Mouse (Mus musculus) G1E (cell line): Measurements from ENCODE around the gene Sp2. TPM values are rescaled to one million over a fixed set of nuclear protein-coding genes. Genes with fewer than 3 reads are reported as not detected.

Source experiments
- ATAC-seq: 2 replicates; pipeline ENCODE4 v1.8.0; 2016; ENCODE audit warnings: mild to moderate bottlenecking; ENCODE audit not compliant: insufficient number of reproducible peaks, poor library complexity, low FRiP score, severe bottlenecking; ENCODE audit errors: extremely low read depth
- DNase-seq: peaks from one replicate; pipeline ENCODE4 v3.0.0; 2012; ENCODE audit warnings: low spot score
- H3K27me3 ChIP-seq: 2 replicates; pipeline ENCODE4 v1.6.1; 2012; ENCODE audit warnings: mild to moderate bottlenecking, low read length, inconsistent platforms; ENCODE audit not compliant: insufficient read depth
- H3K36me3 ChIP-seq: replicated peaks from 2 replicates; pipeline ENCODE3; 2012; ENCODE audit warnings: mild to moderate bottlenecking, inconsistent platforms
- H3K4me1 ChIP-seq: 2 replicates; pipeline ENCODE4 v1.6.1; 2012; ENCODE audit warnings: low read depth, low read length, inconsistent platforms, mixed read lengths; ENCODE audit not compliant: insufficient read depth
- H3K4me3 ChIP-seq: 2 replicates; pipeline ENCODE4 v1.5.1; 2012; ENCODE audit warnings: low read depth, mild to moderate bottlenecking, inconsistent platforms, low read length, moderate library complexity, mixed read lengths
- H3K9me3 ChIP-seq: replicated peaks from 2 replicates; pipeline ENCODE4 v1.6.1; 2012; ENCODE audit warnings: inconsistent platforms
- GATA1 ChIP-seq: IDR thresholded peaks from 2 replicates; pipeline ENCODE4 v1.6.1; 2012; ENCODE audit warnings: borderline replicate concordance, low read length, inconsistent platforms, mixed read lengths
- GATA2 ChIP-seq: IDR thresholded peaks from 2 replicates; pipeline ENCODE4 v1.6.1; 2012; ENCODE audit warnings: low read depth, low read length, inconsistent platforms, borderline replicate concordance
- polyA plus RNA-seq: library from polyadenylated mRNA; stranded (reverse); fragments of >175 nt; gene quantifications from 2 replicates; pipeline ENCODE4 v1.2.3, GENCODE M21; 2012
- total RNA-seq, 2 experiments: library from RNA; stranded (forward) in 1 of 2; stranded (reverse) in 1 of 2; fragments of 200-1000 nt in 1 of 2; fragments of >200 nt in 1 of 2; fragmentation: Nextera tagmentation in 1 of 2; gene quantifications; 2 replicates each; pipeline ENCODE4 v1.2.3; 2014 to 2017

The Sp2 gene
- total and polyA plus RNA-seq, 3 experiments: 1.6 to 46.6 (median 27.9) TPM

DNA sequence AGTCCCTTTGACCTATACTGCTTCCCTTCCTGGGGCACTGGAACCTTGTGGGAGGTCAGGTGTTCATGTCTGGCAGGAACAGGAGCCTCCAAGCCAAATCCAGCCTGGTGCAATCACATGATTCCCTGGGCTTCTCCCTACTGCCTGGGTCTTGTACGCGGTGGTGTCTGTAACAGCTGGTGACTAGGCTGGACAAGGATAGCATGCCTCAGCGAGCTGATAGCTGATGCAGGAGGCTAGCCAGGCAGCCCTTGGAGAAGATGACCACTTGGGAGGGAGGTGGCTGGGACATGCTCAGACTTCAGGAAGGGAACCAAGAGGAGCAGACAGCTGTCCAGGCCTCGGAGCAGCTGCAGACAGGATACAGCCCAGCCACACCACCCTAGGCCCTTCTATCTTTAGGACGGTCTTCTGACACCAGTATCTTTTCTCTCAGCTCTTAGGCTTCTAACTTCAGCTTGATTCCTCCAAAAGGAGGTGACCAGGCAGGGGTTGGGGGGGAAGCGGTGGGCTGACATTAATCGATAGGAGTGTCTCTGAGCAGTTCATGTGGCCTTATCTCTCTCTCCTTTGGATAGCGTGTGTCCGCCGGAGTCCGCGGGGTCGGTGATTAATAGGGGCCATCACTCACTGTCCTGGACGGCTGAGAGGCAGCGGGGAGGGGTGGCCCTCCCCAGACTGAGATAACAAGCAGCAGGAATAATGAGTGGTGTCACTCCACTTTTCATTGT, 76.2 kb downstream of the Sp2 start:
- TF ChIP-seq GATA1: no peak
- TF ChIP-seq GATA2: no peak

More for the DNA sequence above, 76.2 kb downstream of the Sp2 start:
- no peaks in the 10 kb centered on the region for H3K9me3 ChIP-seq
- H3K4me1 ChIP-seq: peaks cover 15% of the 10 kb centered on the region
- no peak for ATAC-seq
- H3K4me3 ChIP-seq: no peak overlapping the region
- H3K27me3 ChIP-seq: peaks cover 11% of the 10 kb centered on the region
- H3K36me3 ChIP-seq: peaks cover 62% of the 10 kb centered on the region
- DNase-seq: no peak

Other genes with a start within 250 kb of the Sp2 start
- gene Snx11, start 205.4 kb downstream of the Sp2 start, total RNA-seq (2014; fragmentation: Nextera tagmentation): 9.9 and 18.9 TPM in 2 replicates
- gene Snx11, start 205.4 kb downstream of the Sp2 start, total RNA-seq (2017): 19.9 and 21.4 TPM in 2 replicates
- 9.9 and 10.7 TPM in 2 replicates for gene Snx11, start 205.4 kb downstream of the Sp2 start, polyA plus RNA-seq
- 78.9 and 81.3 TPM in 2 replicates for gene Cbx1, start 193.8 kb downstream of the Sp2 start, total RNA-seq (2014; fragmentation: Nextera tagmentation)
- 99.1 and 100 TPM in 2 replicates for gene Cbx1, start 193.8 kb downstream of the Sp2 start, total RNA-seq (2017)
- 73.7 and 75.0 TPM in 2 replicates for gene Cbx1, start 193.8 kb downstream of the Sp2 start, polyA plus RNA-seq
- 56.3 and 70.5 TPM in 2 replicates for gene Nfe2l1, start 153.0 kb downstream of the Sp2 start, total RNA-seq (2014; fragmentation: Nextera tagmentation)
- gene Nfe2l1, start 153.0 kb downstream of the Sp2 start, total RNA-seq (2017): 22.5 and 24.0 TPM in 2 replicates
- 29.1 and 35.9 TPM in 2 replicates for gene Nfe2l1, start 153.0 kb downstream of the Sp2 start, polyA plus RNA-seq
- 9.0 and 16.3 TPM in 2 replicates for gene Copz2, start 133.1 kb downstream of the Sp2 start, total RNA-seq (2014; fragmentation: Nextera tagmentation)
- gene Copz2, start 133.1 kb downstream of the Sp2 start, total RNA-seq (2017): 1.5 and 3.1 TPM in 2 replicates
- 0.48 and 0.52 TPM in 2 replicates for gene Copz2, start 133.1 kb downstream of the Sp2 start, polyA plus RNA-seq
- gene Cdk5rap3, start 66.5 kb downstream of the Sp2 start, total RNA-seq (2014; fragmentation: Nextera tagmentation): 30.6 and 31.7 TPM in 2 replicates
- gene Cdk5rap3, start 66.5 kb downstream of the Sp2 start, total RNA-seq (2017): 51.3 and 59.3 TPM in 2 replicates
- 63.6 TPM in 2 replicates for gene Cdk5rap3, start 66.5 kb downstream of the Sp2 start, polyA plus RNA-seq
- not detected in 2 replicates for gene Prr15l, start 54.9 kb downstream of the Sp2 start, total RNA-seq (2014; fragmentation: Nextera tagmentation)
- gene Prr15l, start 54.9 kb downstream of the Sp2 start, total RNA-seq (2017): 0.05 and 0.17 TPM in 2 replicates
- 0.11 and 0.17 TPM in 2 replicates for gene Prr15l, start 54.9 kb downstream of the Sp2 start, polyA plus RNA-seq
- 119 and 123 TPM in 2 replicates for gene Pnpo, start 39.0 kb downstream of the Sp2 start, total RNA-seq (2014; fragmentation: Nextera tagmentation)
- 298 and 340 TPM in 2 replicates for gene Pnpo, start 39.0 kb downstream of the Sp2 start, total RNA-seq (2017)
- gene Pnpo, start 39.0 kb downstream of the Sp2 start, polyA plus RNA-seq: 64.1 and 97.1 TPM in 2 replicates
- gene Sp6, start 30.4 kb upstream of the Sp2 start, total RNA-seq (2014; fragmentation: Nextera tagmentation): not detected in 2 replicates
- 0.05 and 0.12 TPM in 2 replicates for gene Sp6, start 30.4 kb upstream of the Sp2 start, total RNA-seq (2017)
- 0.01 TPM in 1 of 2 replicates, not detected in the other for gene Sp6, start 30.4 kb upstream of the Sp2 start, polyA plus RNA-seq
- 1.2 and 5.3 TPM in 2 replicates for gene Scrn2, start 47.0 kb upstream of the Sp2 start, total RNA-seq (2014; fragmentation: Nextera tagmentation)
- 9.6 and 10.5 TPM in 2 replicates for gene Scrn2, start 47.0 kb upstream of the Sp2 start, total RNA-seq (2017)
- 12.7 and 14.5 TPM in 2 replicates for gene Scrn2, start 47.0 kb upstream of the Sp2 start, polyA plus RNA-seq
- gene Lrrc46, start 58.4 kb upstream of the Sp2 start, total RNA-seq (2014; fragmentation: Nextera tagmentation): 0.60 TPM in 1 of 2 replicates, not detected in the other
- 0.44 and 0.52 TPM in 2 replicates for gene Lrrc46, start 58.4 kb upstream of the Sp2 start, total RNA-seq (2017)
- 0.07 and 0.20 TPM in 2 replicates for gene Lrrc46, start 58.4 kb upstream of the Sp2 start, polyA plus RNA-seq
- gene Mrpl10, start 58.6 kb upstream of the Sp2 start, total RNA-seq (2014; fragmentation: Nextera tagmentation): 34.2 and 37.8 TPM in 2 replicates
- 36.2 and 36.5 TPM in 2 replicates for gene Mrpl10, start 58.6 kb upstream of the Sp2 start, total RNA-seq (2017)
- 69.8 and 71.4 TPM in 2 replicates for gene Mrpl10, start 58.6 kb upstream of the Sp2 start, polyA plus RNA-seq
- 15.7 and 40.7 TPM in 2 replicates for gene Osbpl7, start 67.7 kb upstream of the Sp2 start, total RNA-seq (2014; fragmentation: Nextera tagmentation)
- gene Osbpl7, start 67.7 kb upstream of the Sp2 start, total RNA-seq (2017): 8.8 and 9.7 TPM in 2 replicates
- 22.0 and 29.7 TPM in 2 replicates for gene Osbpl7, start 67.7 kb upstream of the Sp2 start, polyA plus RNA-seq
- not detected in 2 replicates for gene Tbx21, start 132.4 kb upstream of the Sp2 start, total RNA-seq (2014; fragmentation: Nextera tagmentation)
- not detected in 2 replicates for gene Tbx21, start 132.4 kb upstream of the Sp2 start, total RNA-seq (2017)
- not detected in 2 replicates for gene Tbx21, start 132.4 kb upstream of the Sp2 start, polyA plus RNA-seq
- gene Tbkbp1, start 168.5 kb upstream of the Sp2 start, total RNA-seq (2014; fragmentation: Nextera tagmentation): not detected in 2 replicates
- 0.05 and 0.06 TPM in 2 replicates for gene Tbkbp1, start 168.5 kb upstream of the Sp2 start, total RNA-seq (2017)
- 0.29 and 0.34 TPM in 2 replicates for gene Tbkbp1, start 168.5 kb upstream of the Sp2 start, polyA plus RNA-seq
- gene Kpnb1, start 204.9 kb upstream of the Sp2 start, total RNA-seq (2014; fragmentation: Nextera tagmentation): 328 and 346 TPM in 2 replicates
- 265 and 286 TPM in 2 replicates for gene Kpnb1, start 204.9 kb upstream of the Sp2 start, total RNA-seq (2017)
- 50.5 and 51.3 TPM in 2 replicates for gene Kpnb1, start 204.9 kb upstream of the Sp2 start, polyA plus RNA-seq